Mouse (Mus musculus) adrenal gland, postnatal 25 days (tissue): ENCODE results near the gene Gm18596. TPM values are rescaled to one million over a fixed set of nuclear protein-coding genes. Genes with fewer than 3 reads are reported as not detected.
"Not testable (repeated sequence)": the region's sequence is repeated elsewhere in the genome, so short reads cannot be mapped to it uniquely, and the experiment has no call there.

Experiments
- DNase-seq: peaks from one replicate; pipeline ENCODE4 v3.0.0; 2021; ENCODE audit warnings: mixed read lengths
- total RNA-seq: library from RNA; stranded (reverse); gene quantifications from 2 replicates; pipeline ENCODE4 v1.2.3, GENCODE M21; 2021

Gene Gm18596
- total RNA-seq, 1 experiment from 2014 or later, result not detected

GRCm38 (mm10) chr10:77711157-77711556 is 31.3 kb downstream of the Gm18596 start, which contains the start of gene Gm10024:
Gene Gm10024, plus strand, starts transcription at chr10:77711457.
- DNase-seq, result not testable (repeated sequence)

GRCm38 (mm10) chr10:77709831-77710230 is 32.6 kb downstream of the Gm18596 start:
- no peak for DNase-seq

GRCm38 (mm10) chr10:77706326-77706725 is 36.1 kb downstream of the Gm18596 start, which contains the start of gene Gm10272:
Gene Gm10272, plus strand, starts transcription at chr10:77706626.
- no peak for DNase-seq

GRCm38 (mm10) chr10:77697133-77697532 is 45.3 kb downstream of the Gm18596 start, which contains the start of gene Gm9508:
Gene Gm9508, minus strand, starts transcription at chr10:77697233.
- DNase-seq, result no peak

Other genes starting within 250 kb of the Gm18596 start
- gene Fam207a, start 226.9 kb downstream of the Gm18596 start, total RNA-seq, result 23.1 and 24.6 TPM in 2 replicates
- 2.2 and 3.3 TPM in 2 replicates for gene Itgb2, start 212.4 kb downstream of the Gm18596 start, total RNA-seq
- 154 and 195 TPM in 2 replicates for gene Pttg1ip, start 160.9 kb downstream of the Gm18596 start, total RNA-seq
- gene Sumo3, start 136.5 kb downstream of the Gm18596 start, total RNA-seq, result 104 and 117 TPM in 2 replicates
- gene Gm49325, start 136.4 kb downstream of the Gm18596 start, total RNA-seq, result 20.9 TPM in 1 of 2 replicates, not detected in the other
- 45.4 and 45.5 TPM in 2 replicates for gene Ube2g2, start 120.4 kb downstream of the Gm18596 start, total RNA-seq
- 0.39 and 0.86 TPM in 2 replicates for gene Tspear, start 56.1 kb downstream of the Gm18596 start, total RNA-seq
- not detected in 2 replicates for gene Gm19402, start 51.9 kb downstream of the Gm18596 start, total RNA-seq
- not detected in 2 replicates for gene Gm9508, start 45.4 kb downstream of the Gm18596 start, total RNA-seq
- gene Gm10272, start 36.0 kb downstream of the Gm18596 start, total RNA-seq, result not detected in 2 replicates
- not detected in 2 replicates for gene Gm10024, start 31.2 kb downstream of the Gm18596 start, total RNA-seq
- gene Gm10142, start 26.8 kb downstream of the Gm18596 start, total RNA-seq, result not detected in 2 replicates
- gene Krtap12-1, start 22.0 kb downstream of the Gm18596 start, total RNA-seq, result not detected in 2 replicates
- gene Gm10100, start 16.2 kb downstream of the Gm18596 start, total RNA-seq, result not detected in 2 replicates
- not detected in 2 replicates for gene Gm9736, start 8.7 kb upstream of the Gm18596 start, total RNA-seq
- not detected in 2 replicates for gene Gm3233, start 17.0 kb upstream of the Gm18596 start, total RNA-seq
- gene Gm3238, start 28.7 kb upstream of the Gm18596 start, total RNA-seq, result not detected in 2 replicates
- not detected in 2 replicates for gene Gm7138, start 34.3 kb upstream of the Gm18596 start, total RNA-seq
- gene Gm3250, start 39.9 kb upstream of the Gm18596 start, total RNA-seq, result not detected in 2 replicates
- gene Gm7137, start 45.6 kb upstream of the Gm18596 start, total RNA-seq, result not detected in 2 replicates
- gene Gm9639, start 52.4 kb upstream of the Gm18596 start, total RNA-seq, result not detected in 2 replicates
- not detected in 2 replicates for gene Gm19668, start 56.5 kb upstream of the Gm18596 start, total RNA-seq
- not detected in 2 replicates for gene Gm9507, start 69.2 kb upstream of the Gm18596 start, total RNA-seq
- not detected in 2 replicates for gene Gm2696, start 72.0 kb upstream of the Gm18596 start, total RNA-seq
- gene Krtap10-4, start 84.5 kb upstream of the Gm18596 start, total RNA-seq, result not detected in 2 replicates
- gene Krtap10-10, start 93.3 kb upstream of the Gm18596 start, total RNA-seq, result not detected in 2 replicates
- gene Gm36176, start 104.2 kb upstream of the Gm18596 start, total RNA-seq, result not detected in 2 replicates
- gene Gm10318, start 110.2 kb upstream of the Gm18596 start, total RNA-seq, result not detected in 2 replicates
- not detected in 2 replicates for gene Gm3285, start 119.3 kb upstream of the Gm18596 start, total RNA-seq
- gene Lrrc3, start 159.9 kb upstream of the Gm18596 start, total RNA-seq, result 5.5 and 8.0 TPM in 2 replicates
- 1.2 and 2.7 TPM in 2 replicates for gene Trpm2, start 227.9 kb upstream of the Gm18596 start, total RNA-seq
- 18.5 and 22.1 TPM in 2 replicates for gene 1810043G02Rik, start 235.9 kb upstream of the Gm18596 start, total RNA-seq